Mouse (Mus musculus): ENCODE data around the gene A230072I06Rik. TPM values are rescaled to one million over a fixed set of nuclear protein-coding genes. Genes with fewer than 3 reads are reported as not detected.

The A230072I06Rik gene
- polyA plus RNA-seq, 1 experiment from 2014 or later = 0.12 TPM

DNA sequence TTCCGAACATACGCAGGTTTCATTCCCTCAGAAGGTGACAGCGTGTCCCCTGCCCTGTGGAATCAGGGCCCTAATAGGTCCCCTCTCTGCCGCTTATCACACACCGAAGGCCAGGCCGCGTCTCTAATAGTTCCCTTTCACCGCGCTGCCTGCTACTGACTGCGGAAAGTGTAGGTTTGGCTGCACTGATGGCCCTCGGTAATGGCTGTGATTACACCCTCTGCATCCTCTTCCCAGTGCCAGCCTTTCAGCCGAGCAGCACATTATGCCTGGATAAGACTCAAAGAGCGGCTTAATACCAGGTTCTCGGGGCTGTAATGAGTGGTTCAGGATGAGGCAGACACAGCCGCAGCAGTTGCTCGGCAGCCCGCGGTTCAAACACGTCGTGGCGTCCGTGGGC is 3.5 kb downstream of the A230072I06Rik start:
- H3K4me3 ChIP-seq = no peak overlapping the region
- H3K36me3 ChIP-seq = no peaks in the 10 kb centered on the region
- H3K27me3 ChIP-seq = peaks cover 56% of the 10 kb centered on the region
- no peak for ATAC-seq (ENCODE audit: low FRiP score)
- H3K27ac ChIP-seq = no peak overlapping the region
- H3K9me3 ChIP-seq (replicated peaks) = no peaks in the 10 kb centered on the region
- peaks cover 14% of the 10 kb centered on the region for H3K4me1 ChIP-seq
- no peak overlapping the region for H3K4me2 ChIP-seq (replicated peaks)
- 83% methylated on average over 22 of the region's 22 CpGs for WGBS
- H3K9ac ChIP-seq = no peak overlapping the region

DNA sequence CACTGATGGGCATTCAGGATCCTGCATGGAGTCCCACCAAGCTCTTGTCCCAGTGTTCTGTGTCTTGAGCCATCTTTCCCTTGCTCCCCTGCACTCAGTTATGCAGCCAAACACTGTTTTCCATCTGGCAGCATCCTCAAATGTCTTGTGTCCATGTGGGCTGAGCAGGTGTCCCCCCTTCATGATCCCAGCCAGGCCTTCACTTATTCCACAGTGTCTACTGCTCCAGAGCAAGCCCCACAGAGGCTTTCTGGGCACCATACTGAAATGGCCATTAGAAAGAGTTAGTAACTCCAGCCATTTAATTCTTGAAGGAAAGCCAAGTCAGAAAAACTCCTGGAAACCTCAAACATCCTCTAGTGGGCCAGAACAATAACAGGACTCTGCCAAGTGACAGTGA is 11.9 kb downstream of the A230072I06Rik start:
- Histone ChIP-seq H3K4me1 (peaks cover 4% of the 10 kb centered on the region), H3K4me2 (replicated peaks) (no peak overlapping the region), H3K27ac (no peak overlapping the region), H3K9ac (no peak overlapping the region), H3K9me3 (replicated peaks) (no peaks in the 10 kb centered on the region), H3K27me3 (peaks cover 38% of the 10 kb centered on the region; the same call in 1 of the 2 replicates), H3K4me3 (no peak overlapping the region), H3K36me3 (no peaks in the 10 kb centered on the region)
- ATAC-seq (ENCODE audit: low FRiP score) = no peak

DNA sequence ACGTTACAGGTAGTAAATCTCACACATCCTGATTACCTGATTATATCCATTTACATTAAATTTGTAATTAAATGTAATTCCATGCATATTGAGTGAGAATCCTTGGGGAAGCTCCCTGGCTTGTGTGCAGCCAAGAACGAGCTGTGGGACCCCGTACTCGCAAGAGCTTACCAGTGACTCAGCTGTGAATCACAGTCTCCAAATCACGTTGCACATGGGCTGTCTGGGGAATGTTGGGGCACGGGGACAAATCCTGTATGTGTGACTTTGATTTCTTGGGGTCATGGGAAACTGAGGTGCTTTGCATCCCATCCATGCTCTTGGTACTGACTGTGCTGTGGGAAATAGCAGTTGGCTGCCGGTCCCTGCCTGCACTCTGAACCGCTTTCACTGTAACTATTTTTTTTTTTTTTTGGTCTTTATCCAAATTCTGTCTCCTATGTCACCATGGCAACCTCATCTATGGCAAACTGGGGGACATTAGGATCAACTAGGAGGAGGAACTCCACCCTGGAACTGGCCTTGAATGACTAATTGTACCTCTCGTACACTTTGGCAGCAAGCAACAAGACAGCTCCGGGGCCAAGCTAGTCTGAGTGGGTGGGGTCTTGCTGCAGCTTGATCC is 19.8 kb downstream of the A230072I06Rik start:
- Histone ChIP-seq H3K9me3 (replicated peaks) (0 out of 2 replicates have a peak, but pooled peaks cover 3% of the 10 kb centered on the region), H3K27me3 (peaks cover 30% of the 10 kb centered on the region), H3K4me1 (peaks cover 6% of the 10 kb centered on the region), H3K27ac (no peak overlapping the region), H3K9ac (no peak overlapping the region), H3K4me2 (replicated peaks) (no peak overlapping the region), H3K36me3 (no peaks in the 10 kb centered on the region), H3K4me3 (no peak overlapping the region)
- ATAC-seq (ENCODE audit: low FRiP score) = peak; percentile 59
- WGBS = 60% methylated on average over 10 of the region's 10 CpGs

DNA sequence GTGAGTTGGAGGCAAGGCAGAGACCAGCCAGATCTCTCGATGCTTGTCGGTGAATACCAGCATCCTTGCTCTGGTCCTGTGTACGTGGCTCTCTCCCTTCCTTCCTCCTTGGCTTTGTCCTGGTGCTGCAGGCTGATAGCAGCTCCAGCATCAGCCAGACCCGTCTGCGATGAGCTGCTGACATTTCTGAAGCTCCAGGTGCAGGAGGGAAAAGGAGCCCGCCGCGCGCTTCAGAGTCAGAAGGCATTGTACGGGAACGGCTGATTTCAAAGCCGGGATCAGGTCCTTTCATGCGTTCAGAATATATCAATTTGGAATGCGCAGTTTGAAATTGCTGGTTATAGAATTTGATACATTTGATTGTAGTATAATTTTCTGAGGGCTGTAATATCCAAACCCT is 23.4 kb downstream of the A230072I06Rik start:
- WGBS = 58% methylated on average over 14 of the region's 14 CpGs
- Histone ChIP-seq H3K27ac (no peak overlapping the region), H3K27me3 (peaks cover 35% of the 10 kb centered on the region), H3K4me2 (replicated peaks) (no peak overlapping the region), H3K4me1 (peaks cover 3% of the 10 kb centered on the region; the same call in 1 of the 2 replicates), H3K9ac (no peak overlapping the region), H3K36me3 (no peaks in the 10 kb centered on the region), H3K9me3 (replicated peaks) (0 out of 2 replicates have a peak, but pooled peaks cover 3% of the 10 kb centered on the region), H3K4me3 (no peak overlapping the region)
- ATAC-seq (ENCODE audit: low FRiP score) = no peak

DNA sequence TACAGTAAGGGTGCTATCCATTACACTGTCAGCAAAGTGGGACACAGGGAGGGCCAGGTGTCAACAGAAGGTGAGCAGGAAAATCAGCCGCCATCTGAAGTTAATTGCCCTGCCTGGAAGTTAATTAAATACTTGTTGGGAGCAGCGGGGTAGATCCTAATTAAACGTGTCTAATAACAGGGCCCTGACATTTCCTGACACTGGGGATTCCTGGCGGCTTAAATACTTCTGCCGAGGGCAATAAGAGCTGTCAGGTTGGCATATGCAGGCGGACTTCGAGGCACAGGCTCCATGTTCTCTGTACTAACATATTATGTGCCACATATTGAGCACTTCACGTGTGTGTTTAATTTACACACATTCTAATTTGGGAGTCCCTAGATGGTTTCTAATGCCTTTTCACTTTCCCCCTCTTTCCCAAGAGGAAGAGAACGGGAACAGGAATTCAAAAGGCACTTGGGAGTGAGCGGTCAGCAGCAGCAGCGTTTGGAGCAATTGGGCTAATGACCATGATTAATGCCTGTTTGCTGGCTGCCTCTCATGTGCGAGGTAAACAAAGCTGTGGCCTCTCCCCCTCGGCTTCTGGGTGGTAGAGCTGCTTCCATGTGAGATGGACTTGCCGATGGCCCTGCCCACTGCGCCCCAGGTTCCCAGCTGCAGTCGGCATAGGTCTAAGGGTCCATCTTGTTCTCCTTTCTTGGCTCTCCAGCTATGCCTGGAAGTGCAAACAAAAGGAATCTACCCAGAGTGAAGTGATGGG is 34.5 kb downstream of the A230072I06Rik start:
- Histone ChIP-seq H3K9ac (no peak overlapping the region), H3K27me3 (peaks cover 49% of the 10 kb centered on the region), H3K9me3 (replicated peaks) (no peaks in the 10 kb centered on the region), H3K36me3 (no peaks in the 10 kb centered on the region), H3K4me2 (replicated peaks) (no peak overlapping the region), H3K4me1 (peaks cover 12% of the 10 kb centered on the region), H3K4me3 (no peak overlapping the region), H3K27ac (no peak overlapping the region)
- 41% methylated on average over 16 of the region's 16 CpGs for WGBS
- 0 out of 2 replicates have a peak, but pooled peaks have one; percentile 46 for ATAC-seq (ENCODE audit: low FRiP score)

DNA sequence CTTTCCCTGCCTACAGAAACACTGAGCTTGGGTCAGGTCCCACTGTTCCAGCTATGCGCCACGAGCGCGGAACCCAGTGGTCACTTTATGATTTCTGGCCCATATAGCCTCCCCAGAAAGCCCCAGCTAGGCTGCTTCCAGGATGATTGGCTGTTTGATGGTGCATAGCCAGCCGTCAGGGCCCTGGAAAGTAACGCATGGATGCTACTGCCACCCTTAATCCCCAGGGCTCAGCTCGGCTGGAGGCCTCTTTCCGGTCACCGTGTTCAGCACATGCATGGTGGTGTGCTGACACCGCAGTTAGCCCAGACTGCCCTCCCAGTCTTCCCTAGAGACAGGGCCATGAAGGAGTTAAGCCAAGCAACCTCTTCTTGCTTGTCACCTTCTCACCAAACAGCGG is 35.6 kb downstream of the A230072I06Rik start:
- no peak for ATAC-seq (ENCODE audit: low FRiP score)
- Histone ChIP-seq H3K27me3 (peaks cover 56% of the 10 kb centered on the region), H3K36me3 (no peaks in the 10 kb centered on the region), H3K4me1 (peaks cover 12% of the 10 kb centered on the region), H3K9me3 (replicated peaks) (no peaks in the 10 kb centered on the region), H3K9ac (no peak overlapping the region), H3K4me3 (no peak overlapping the region), H3K4me2 (replicated peaks) (no peak overlapping the region), H3K27ac (no peak overlapping the region)
- WGBS = 63% methylated on average over 11 of the region's 11 CpGs

DNA sequence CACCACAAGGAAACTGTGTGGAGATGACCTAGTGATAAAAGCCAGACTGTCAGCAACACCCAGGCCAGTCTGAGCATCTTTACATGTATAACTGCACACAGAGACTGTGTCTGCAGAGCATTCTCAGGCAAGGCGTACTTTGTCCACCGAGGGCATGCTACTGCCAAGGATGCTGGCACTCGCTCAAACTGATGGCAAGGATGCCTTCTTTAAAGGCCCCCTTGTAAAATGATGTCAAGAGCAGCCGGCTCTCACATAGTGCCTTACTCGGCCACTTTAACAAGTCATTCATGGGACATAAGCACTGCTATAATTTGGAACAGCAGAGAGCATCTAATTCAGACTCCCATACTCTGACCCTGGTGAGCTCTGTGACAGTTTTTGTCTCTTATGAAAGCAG is 36.6 kb downstream of the A230072I06Rik start:
- Histone ChIP-seq H3K9ac (no peak overlapping the region), H3K4me3 (no peak overlapping the region), H3K4me1 (peaks cover 19% of the 10 kb centered on the region), H3K9me3 (replicated peaks) (no peaks in the 10 kb centered on the region), H3K4me2 (replicated peaks) (no peak overlapping the region), H3K27me3 (peaks cover 58% of the 10 kb centered on the region), H3K36me3 (no peaks in the 10 kb centered on the region), H3K27ac (no peak overlapping the region)
- 77% methylated on average over 5 of the region's 5 CpGs for WGBS
- no peak for ATAC-seq (ENCODE audit: low FRiP score)

DNA sequence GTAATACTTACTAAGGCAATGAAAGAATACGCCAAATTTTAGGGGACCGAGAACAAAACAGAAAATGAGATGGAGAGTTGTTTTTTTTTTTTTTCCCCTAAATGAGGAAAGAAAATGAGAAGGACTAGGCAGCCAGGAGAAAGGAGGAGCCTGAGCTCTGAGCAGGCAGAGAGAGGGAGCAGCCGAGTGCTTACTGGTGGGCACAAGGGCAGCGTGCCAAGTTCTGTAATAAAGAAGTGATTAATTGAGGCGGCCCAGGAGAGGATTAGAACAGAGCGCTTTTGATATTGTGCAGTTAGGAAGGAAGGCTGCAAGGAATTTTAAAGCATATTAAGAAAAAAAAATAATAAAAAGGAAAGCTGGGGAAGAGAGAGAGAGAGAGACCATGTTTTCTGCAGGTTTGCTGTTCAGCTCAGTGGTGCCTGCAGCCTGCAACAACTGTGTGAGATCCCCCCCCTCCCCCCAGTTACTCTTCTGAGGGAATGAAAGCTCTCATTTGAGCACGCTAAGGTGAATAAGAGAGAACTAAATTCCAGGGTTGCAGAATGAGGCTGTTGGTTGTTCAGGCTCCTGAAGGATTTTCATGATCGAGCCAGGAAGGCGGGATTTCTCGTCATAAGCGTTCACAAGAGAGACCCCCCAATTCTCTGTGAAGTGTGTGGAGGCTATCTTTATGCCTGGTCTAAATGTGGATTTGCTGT is 41.3 kb downstream of the A230072I06Rik start:
- WGBS = 58% methylated on average over 11 of the region's 11 CpGs
- peak; percentile 57; the same call in 1 of the 2 replicates for ATAC-seq (ENCODE audit: low FRiP score)
- H3K27ac ChIP-seq = peak overlapping the region; percentile 36; the same call in 1 of the 2 replicates

DNA sequence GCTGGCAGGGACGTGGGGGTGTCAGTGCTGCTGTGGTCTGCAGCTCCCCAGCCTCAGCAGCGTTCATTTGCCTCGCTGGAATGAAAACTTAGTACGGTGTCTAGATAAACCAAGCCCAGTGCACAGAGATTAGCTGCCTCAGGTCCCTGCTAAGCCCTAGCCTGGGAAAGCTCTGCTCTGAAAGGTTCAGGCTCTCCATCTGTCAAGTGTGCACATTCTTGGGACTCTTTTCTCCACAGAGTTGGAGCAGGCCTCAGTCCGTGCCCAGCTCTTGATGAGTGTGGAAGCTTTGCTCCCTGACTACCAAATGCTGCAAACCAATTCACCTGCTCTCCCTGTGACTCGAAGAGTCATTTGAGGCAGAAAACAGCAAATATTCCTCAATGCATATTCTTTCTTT is 43.5 kb downstream of the A230072I06Rik start:
- no peak overlapping the region for H3K4me2 ChIP-seq (replicated peaks)
- H3K4me3 ChIP-seq = no peak overlapping the region
- H3K9me3 ChIP-seq (replicated peaks) = no peaks in the 10 kb centered on the region
- no peaks in the 10 kb centered on the region for H3K36me3 ChIP-seq
- peaks cover 78% of the 10 kb centered on the region for H3K27me3 ChIP-seq
- WGBS = 83% methylated on average over 6 of the region's 6 CpGs
- peaks cover 37% of the 10 kb centered on the region for H3K4me1 ChIP-seq
- H3K9ac ChIP-seq = no peak overlapping the region
- no peak for ATAC-seq (ENCODE audit: low FRiP score)
- H3K27ac ChIP-seq = no peak overlapping the region

More for the DNA sequence above, 41.3 kb downstream of the A230072I06Rik start:
- no peak overlapping the region for H3K4me3 ChIP-seq
- no peaks in the 10 kb centered on the region for H3K36me3 ChIP-seq
- peaks cover 85% of the 10 kb centered on the region for H3K27me3 ChIP-seq
- H3K9me3 ChIP-seq (replicated peaks) = no peaks in the 10 kb centered on the region
- no peak overlapping the region for H3K4me2 ChIP-seq (replicated peaks)
- H3K4me1 ChIP-seq = peaks cover 23% of the 10 kb centered on the region
- no peak overlapping the region for H3K9ac ChIP-seq

DNA sequence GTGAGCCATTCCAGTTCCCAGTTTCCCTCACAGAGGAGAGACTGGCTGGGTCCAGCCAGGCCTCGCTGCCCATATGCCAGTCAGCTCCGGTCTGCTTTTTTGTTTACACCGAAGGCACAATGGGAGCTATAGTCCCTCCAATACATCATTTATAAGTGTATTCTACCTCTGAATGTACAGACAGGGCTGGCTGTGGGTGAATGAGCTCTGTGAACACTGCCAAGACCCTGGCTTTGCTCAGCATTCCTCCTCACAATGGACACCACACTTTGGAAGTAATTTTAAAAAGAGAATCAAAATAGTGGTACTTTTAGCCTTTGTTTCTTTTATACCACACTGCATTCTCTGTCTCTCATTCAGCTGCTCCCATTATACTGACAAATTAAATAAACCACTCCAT is 44.6 kb downstream of the A230072I06Rik start:
- H3K36me3 ChIP-seq = no peaks in the 10 kb centered on the region
- no peak overlapping the region for H3K27ac ChIP-seq
- 47% methylated on average over 3 of the region's 3 CpGs for WGBS
- ATAC-seq (ENCODE audit: low FRiP score) = 0 out of 2 replicates have a peak, but pooled peaks have one; percentile 14
- no peak overlapping the region for H3K4me3 ChIP-seq
- no peak overlapping the region for H3K4me2 ChIP-seq (replicated peaks)
- peaks cover 71% of the 10 kb centered on the region for H3K27me3 ChIP-seq
- no peaks in the 10 kb centered on the region for H3K9me3 ChIP-seq (replicated peaks)
- H3K4me1 ChIP-seq = peaks cover 47% of the 10 kb centered on the region
- no peak overlapping the region for H3K9ac ChIP-seq

DNA sequence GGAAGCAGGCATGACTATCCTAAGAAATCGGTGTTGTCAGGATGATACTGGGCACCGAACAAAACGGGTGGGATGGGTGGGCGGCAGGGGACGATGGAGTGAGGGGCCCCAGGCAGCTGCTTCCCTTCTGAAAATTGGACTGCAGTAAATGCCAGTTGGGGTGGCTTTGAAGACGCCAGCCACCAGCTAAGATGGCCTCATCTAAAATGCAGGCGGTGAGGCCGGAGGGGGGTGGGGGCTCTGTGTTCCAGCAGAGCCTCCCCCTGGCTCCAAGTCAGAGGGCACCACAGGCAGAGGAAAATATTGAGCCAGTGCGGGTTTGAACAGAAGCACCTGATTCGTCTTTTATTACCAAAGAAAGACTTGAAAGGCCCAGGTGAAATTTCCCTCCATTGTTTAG is 45.9 kb downstream of the A230072I06Rik start:
- H3K27ac ChIP-seq = peak overlapping the region; percentile 64; the same call in 1 of the 2 replicates
- no peaks in the 10 kb centered on the region for H3K9me3 ChIP-seq (replicated peaks)
- no peak overlapping the region for H3K9ac ChIP-seq
- H3K27me3 ChIP-seq = peaks cover 65% of the 10 kb centered on the region
- H3K4me3 ChIP-seq = 0 out of 2 replicates have a peak overlapping the region, but pooled peaks have one; percentile 8
- H3K4me2 ChIP-seq (replicated peaks) = peak overlapping the region; percentile 35
- peaks cover 51% of the 10 kb centered on the region for H3K4me1 ChIP-seq
- no peaks in the 10 kb centered on the region for H3K36me3 ChIP-seq
- ATAC-seq (ENCODE audit: low FRiP score) = no peak
- 14% methylated on average over 10 of the region's 10 CpGs for WGBS

DNA sequence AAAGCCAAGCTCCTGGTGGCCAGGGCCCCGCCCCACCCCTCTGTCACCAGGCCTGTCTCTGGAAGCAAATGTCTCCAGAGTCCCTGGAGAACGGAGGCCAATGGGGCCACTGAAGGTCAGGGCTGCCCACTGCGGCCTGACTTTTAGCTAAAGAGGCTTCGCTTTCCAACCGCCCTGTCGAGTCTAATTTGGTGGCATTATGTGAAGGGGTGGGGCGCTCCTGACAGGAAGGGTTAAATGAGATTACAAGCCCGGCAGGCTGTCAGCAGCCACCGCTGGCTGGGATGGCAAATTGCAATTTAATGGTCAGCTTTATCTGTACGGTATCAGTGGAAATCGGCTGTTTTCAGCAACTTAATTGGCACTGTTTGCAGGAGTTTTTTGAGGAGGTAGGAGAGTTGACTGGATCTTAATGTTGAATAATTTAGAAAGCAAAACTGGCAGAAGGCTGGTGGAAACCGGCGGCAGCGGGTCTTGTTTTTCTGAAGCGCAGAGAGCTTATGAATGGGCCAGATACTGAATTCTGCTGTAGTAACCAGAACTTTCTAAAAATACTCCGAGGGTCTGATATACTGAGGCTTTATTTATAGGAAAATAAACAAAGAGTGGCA is 46.5 kb downstream of the A230072I06Rik start:
- Histone ChIP-seq H3K36me3 (no peaks in the 10 kb centered on the region), H3K4me3 (0 out of 2 replicates have a peak overlapping the region, but pooled peaks have one; percentile 8), H3K27me3 (peaks cover 69% of the 10 kb centered on the region), H3K27ac (peak overlapping the region; percentile 64), H3K9ac (peak overlapping the region; percentile 35; the same call in 1 of the 2 replicates), H3K9me3 (replicated peaks) (no peaks in the 10 kb centered on the region), H3K4me2 (replicated peaks) (peak overlapping the region; percentile 35), H3K4me1 (peaks cover 48% of the 10 kb centered on the region)
- ATAC-seq (ENCODE audit: low FRiP score) = peak; percentile 12; the same call in 1 of the 2 replicates
- WGBS = 16% methylated on average over 16 of the region's 16 CpGs

Measured in hindbrain, embryonic 12.5 days (tissue).